Mouse (Mus musculus) lung, adult 2 months (tissue): ENCODE data around the gene Szt2. TPM values are rescaled to one million over a fixed set of nuclear protein-coding genes. Genes with fewer than 3 reads are reported as not detected.

Source experiments
- DNase-seq: peaks from one replicate; pipeline ENCODE4 v3.0.0; 2022
- H3K4me1 ChIP-seq: fragments of 200-500 bp; 2 replicates; pipeline ENCODE4 v1.6.1; 2011; ENCODE audit warnings: low read length; ENCODE audit not compliant: control insufficient read depth, insufficient read depth
- H3K4me3 ChIP-seq: fragments of 200-500 bp; replicated peaks from 2 replicates; pipeline ENCODE3; 2011; ENCODE audit warnings: low read depth, mild to moderate bottlenecking, control low read depth, low read length; ENCODE audit errors: extremely low read depth
- CTCF ChIP-seq: fragments of 200-500 bp; IDR thresholded peaks from 2 replicates; pipeline ENCODE4 v1.5.1; 2011; ENCODE audit warnings: mild to moderate bottlenecking, low read length, control low read depth; ENCODE audit not compliant: insufficient read depth
- POLR2A ChIP-seq: fragments of 200-500 bp; IDR thresholded peaks from 2 replicates; pipeline ENCODE4 v1.6.1; 2011; ENCODE audit warnings: low read depth, mild to moderate bottlenecking, control low read depth, low read length, borderline replicate concordance; ENCODE audit errors: extremely low read depth
- WGBS: fragments of 180-500 bp; shearing (Covaris S2); methylation state at CpG from one replicate; pipeline ENCODE4 v1.1.7; 2018; 5-methylcytosine and 5-hydroxymethylcytosine counted together
- polyA plus RNA-seq: library from polyadenylated mRNA; depleted of rRNA; stranded (reverse); fragments of >200 nt; gene quantifications from 2 replicates; pipeline ENCODE4 v1.2.3, GENCODE M21; 2012

Gene Szt2
- polyA plus RNA-seq, 1 experiment = 54.4 TPM

DNA sequence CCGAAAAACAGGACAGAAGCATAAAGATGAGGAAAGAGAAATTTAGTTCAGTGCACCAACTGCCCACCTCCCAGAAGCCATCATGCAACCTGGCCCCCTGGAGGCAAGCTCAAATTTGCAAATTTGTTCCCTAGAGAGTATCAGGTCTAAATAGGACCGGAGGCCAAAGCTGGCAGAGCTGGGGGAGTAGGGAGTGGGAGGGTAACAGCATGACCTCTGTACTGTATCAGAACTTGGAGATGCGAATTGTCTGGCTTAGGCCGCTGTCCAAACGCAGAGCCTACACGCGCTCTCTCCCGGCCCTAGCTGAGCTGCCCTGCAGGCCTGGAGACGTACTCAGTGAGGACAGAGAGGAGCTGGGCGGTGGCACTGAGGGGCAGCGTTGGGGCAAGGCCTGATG is 18.9 kb downstream of the Szt2 start:
- TF ChIP-seq POLR2A (no peak), CTCF (no peak)
- DNase-seq = no peak
- Histone ChIP-seq H3K4me1 (peaks cover 5% of the 10 kb centered on the region), H3K4me3 (no peak overlapping the region)
- WGBS = 92% methylated on average over 11 of the region's 11 CpGs

DNA sequence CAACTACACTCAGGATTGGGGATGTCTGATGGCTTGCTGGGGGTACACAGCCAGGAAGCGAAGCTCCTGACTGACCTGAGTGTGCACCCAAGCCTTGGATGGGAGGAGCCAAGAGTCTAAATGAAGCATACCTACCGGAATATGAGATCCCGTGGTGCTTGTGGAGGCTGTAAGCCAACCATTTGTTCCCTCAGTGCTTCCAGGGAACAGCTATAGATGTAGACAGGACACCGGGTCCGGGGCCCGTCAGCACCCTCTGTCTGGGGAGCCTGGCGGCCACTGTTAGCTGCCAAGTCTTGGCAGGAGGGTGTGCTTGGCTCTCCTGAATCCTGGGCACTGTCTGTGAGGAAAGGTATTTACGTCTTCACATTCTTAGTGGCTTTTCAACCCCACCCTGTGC is 21.8 kb downstream of the Szt2 start:
- no peak for DNase-seq
- H3K4me3 ChIP-seq = no peak overlapping the region
- TF ChIP-seq CTCF (no peak), POLR2A (no peak)
- WGBS = 84% methylated on average over 8 of the region's 8 CpGs
- no peaks in the 10 kb centered on the region for H3K4me1 ChIP-seq

DNA sequence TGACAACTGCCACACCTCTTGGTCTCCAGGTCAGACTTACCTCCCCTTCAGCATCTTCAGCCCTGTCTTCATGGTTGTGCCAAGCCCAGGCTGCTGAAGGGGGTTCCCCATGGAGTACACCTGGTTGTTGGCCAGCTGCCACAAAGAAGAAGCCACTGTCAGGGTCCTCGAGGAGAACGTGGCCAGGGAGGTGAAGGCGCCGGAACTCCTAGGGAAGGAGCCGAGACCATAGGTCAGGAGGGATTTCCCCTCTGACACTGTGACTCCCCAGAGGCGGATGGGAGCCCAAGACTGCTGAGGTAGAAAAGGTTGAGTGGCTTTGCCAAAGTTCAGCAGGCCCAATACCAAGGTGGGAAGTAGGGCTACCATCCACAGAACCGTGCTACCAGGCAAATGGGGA is 25.8 kb downstream of the Szt2 start:
- TF ChIP-seq CTCF (no peak), POLR2A (no peak)
- Histone ChIP-seq H3K4me3 (no peak overlapping the region), H3K4me1 (no peaks in the 10 kb centered on the region)
- WGBS = 90% methylated on average over 7 of the region's 7 CpGs
- DNase-seq = no peak

DNA sequence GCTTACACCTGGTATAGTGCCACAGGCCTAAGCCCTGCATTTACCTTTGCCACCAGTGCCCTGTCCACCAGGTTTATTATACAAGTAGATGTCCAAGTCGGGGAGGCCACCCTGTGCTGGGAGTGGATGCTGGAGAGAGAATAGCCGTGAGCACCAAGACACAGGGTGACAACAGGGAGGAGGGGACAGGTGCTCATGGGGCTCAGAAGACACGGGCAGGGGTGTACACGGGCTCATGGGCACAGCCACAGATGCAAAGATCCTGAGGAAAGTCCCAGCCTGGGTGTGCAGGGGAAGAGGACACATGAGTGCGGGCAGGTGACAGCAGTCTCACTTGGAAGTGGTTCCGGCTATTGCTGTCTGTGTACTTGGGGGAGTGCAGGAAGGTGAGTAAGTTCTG is 33.1 kb downstream of the Szt2 start:
- WGBS = 93% methylated on average over 6 of the region's 6 CpGs
- TF ChIP-seq CTCF (no peak), POLR2A (no peak)
- DNase-seq = no peak
- no peaks in the 10 kb centered on the region for H3K4me1 ChIP-seq
- no peak overlapping the region for H3K4me3 ChIP-seq

DNA sequence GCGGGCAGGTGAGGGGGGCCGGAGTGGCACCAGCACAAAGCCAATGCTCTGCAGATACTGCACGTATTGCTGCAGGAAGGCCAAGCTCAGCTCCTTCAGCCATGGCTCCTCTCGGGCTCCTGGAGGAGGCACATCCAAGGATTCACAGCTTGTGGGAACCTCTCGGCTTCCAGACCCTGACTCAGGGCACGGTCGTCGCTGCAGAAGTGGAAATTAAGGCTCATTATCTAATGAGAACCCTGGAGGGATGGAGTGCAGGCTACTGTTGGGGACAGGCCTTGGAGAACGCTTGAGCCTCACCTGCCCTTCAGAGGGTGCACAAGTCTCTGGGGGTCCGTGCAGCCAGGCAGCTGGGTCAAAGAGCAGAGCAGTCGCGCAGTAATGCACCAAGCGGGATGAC is 37.3 kb downstream of the Szt2 start:
- no peak for TF ChIP-seq CTCF
- TF ChIP-seq POLR2A = no peak
- DNase-seq = no peak
- Histone ChIP-seq H3K4me3 (no peak overlapping the region), H3K4me1 (no peaks in the 10 kb centered on the region)
- 91% methylated on average over 13 of the region's 13 CpGs for WGBS

DNA sequence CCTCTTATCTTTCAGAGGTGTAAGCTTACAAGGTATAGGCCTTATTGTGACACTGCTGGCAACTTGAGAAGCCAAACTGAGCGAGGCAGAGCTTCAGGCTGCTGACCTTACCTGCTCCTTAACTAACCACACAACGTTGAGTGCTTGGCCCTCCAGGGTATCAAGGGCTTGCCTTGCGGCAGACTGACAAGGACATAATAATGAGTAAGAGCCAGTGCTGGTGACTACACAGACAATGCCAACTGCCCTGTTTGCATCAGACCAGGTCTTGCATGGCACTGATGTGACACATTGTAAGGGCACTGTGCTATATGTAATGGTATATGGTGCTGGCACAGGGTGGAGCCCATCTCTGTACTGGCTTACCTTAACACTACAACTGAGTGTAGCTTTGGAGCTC is 40.5 kb downstream of the Szt2 start:
- no peaks in the 10 kb centered on the region; the same call in 1 of the 2 replicates for H3K4me1 ChIP-seq
- TF ChIP-seq POLR2A (no peak), CTCF (no peak)
- H3K4me3 ChIP-seq = no peak overlapping the region
- DNase-seq = no peak
- 72% methylated on average over 3 of the region's 3 CpGs for WGBS

DNA sequence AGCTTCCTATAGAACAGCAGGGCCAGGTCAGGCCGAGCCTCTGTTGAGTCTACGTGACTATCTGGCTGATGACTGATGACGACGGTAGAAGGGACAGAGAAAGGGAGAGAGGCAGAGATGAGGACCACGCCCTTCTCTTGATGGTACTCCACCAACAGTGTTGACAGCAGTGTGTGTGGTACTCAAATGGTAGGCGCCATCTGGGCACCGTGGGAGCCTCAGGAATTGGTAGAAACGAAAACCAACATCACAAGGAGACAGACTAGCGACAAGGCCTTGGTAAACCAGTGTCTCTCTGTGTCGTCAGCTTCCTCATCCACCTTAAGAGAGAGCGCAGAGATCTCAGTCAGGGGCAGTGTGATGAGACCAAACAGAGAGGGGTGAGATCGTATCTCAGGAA is 41.5 kb downstream of the Szt2 start:
- DNase-seq = no peak
- no peak overlapping the region for H3K4me3 ChIP-seq
- no peak for TF ChIP-seq CTCF
- no peak for TF ChIP-seq POLR2A
- 78% methylated on average over 12 of the region's 12 CpGs for WGBS
- no peaks in the 10 kb centered on the region; the same call in none of the 2 replicates for H3K4me1 ChIP-seq

DNA sequence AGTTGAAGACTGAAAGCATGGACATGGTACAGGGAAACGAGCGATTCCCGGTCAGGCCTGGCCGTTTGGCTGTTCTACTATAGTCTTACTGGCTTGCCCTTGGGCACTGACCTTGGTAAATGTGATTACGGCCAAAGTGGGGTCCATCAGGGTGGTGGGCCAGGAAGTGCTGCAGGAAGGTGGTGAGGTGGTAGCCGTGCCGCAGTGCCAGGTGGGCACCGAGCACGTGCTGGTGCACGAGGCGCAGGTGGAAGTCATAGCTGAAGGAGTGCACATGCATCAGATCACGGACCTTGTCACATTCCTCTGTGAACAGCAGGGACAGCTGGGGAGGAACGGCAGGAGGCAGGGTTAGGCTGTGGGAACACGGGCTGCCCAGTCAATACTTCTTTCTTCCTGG is 43.1 kb downstream of the Szt2 start:
- WGBS = 81% methylated on average over 14 of the region's 14 CpGs
- no peak overlapping the region for H3K4me3 ChIP-seq
- no peak for DNase-seq
- H3K4me1 ChIP-seq = no peaks in the 10 kb centered on the region; the same call in none of the 2 replicates
- TF ChIP-seq POLR2A = no peak
- no peak for TF ChIP-seq CTCF

DNA sequence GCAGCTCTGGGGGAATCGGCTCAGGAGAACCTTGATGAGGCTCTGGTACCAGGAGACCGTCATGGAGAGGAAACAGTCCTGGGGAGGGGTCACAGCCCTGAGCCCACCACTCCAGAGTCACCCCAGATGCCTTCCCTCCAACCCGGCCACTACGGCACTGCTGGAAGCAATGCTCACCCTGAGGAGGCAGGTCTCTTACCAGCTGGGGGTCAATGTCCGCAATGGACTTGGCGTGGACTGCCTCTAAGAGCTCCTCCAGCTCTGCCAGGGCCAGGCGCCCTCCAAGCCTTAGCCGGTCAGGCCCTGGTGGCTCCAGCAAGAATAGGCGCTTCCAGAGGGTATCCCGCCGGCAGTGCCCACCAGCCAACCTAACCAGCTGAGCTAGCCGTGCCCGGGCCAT is 44.4 kb downstream of the Szt2 start:
- H3K4me3 ChIP-seq = no peak overlapping the region
- H3K4me1 ChIP-seq = no peaks in the 10 kb centered on the region; the same call in none of the 2 replicates
- 93% methylated on average over 13 of the region's 13 CpGs for WGBS
- no peak for DNase-seq
- TF ChIP-seq POLR2A (no peak), CTCF (no peak)

DNA sequence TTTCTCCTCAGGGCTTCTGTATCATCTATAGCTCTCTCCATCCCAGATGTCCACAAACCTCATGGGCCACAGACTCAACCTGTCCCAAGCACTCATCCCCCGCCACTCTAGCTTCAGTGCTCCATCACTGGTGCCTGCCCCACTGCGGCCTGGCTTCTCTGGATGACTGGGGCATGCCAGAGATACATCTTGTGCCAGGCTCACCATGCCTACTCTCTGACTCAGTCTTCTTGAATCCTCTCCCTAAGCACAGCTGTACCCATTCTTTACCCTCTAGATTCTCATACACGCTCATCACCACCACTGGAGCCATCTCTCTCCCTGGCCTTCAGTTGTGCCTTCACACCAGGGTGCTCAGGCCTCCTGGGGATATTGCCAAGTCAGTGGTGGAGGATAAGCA is 45.1 kb downstream of the Szt2 start:
- no peak overlapping the region for H3K4me3 ChIP-seq
- DNase-seq = no peak
- H3K4me1 ChIP-seq = no peaks in the 10 kb centered on the region; the same call in none of the 2 replicates
- TF ChIP-seq POLR2A = no peak
- 100% methylated on average over 3 of the region's 3 CpGs for WGBS
